Mouse (Mus musculus) liver, adult 2 months (tissue): ENCODE measurements around the gene Blzf1. TPM values are rescaled to one million over a fixed set of nuclear protein-coding genes. Genes with fewer than 3 reads are reported as not detected.

Source experiments
- DNase-seq: peaks from one replicate; pipeline ENCODE4 v3.0.0-alpha.2; 2011; ENCODE audit warnings: low read depth, low spot score; ENCODE audit errors: extremely low read depth
- H3K27ac ChIP-seq: fragments of 200-500 bp; replicated peaks from 2 replicates; pipeline ENCODE4 v1.5.1; 2012; ENCODE audit warnings: low read depth, mild to moderate bottlenecking, control low read depth, inconsistent platforms, low read length; ENCODE audit not compliant: insufficient read depth
- H3K27me3 ChIP-seq: fragments of 200-500 bp; 2 replicates; pipeline ENCODE4 v1.6.1; 2012; ENCODE audit warnings: mild to moderate bottlenecking, moderate library complexity, low read length, inconsistent platforms; ENCODE audit not compliant: control insufficient read depth, insufficient read depth
- H3K36me3 ChIP-seq: fragments of 200-500 bp; 2 replicates; pipeline ENCODE4 v1.6.1; 2012; ENCODE audit warnings: low read length, inconsistent platforms; ENCODE audit not compliant: control insufficient read depth, insufficient read depth
- H3K4me1 ChIP-seq: fragments of 200-500 bp; 2 replicates; pipeline ENCODE4 v1.6.1; 2011; ENCODE audit warnings: low read length; ENCODE audit not compliant: control insufficient read depth, insufficient read depth
- H3K4me3 ChIP-seq: fragments of 200-500 bp; 2 replicates; pipeline ENCODE4 v1.5.1; 2011; ENCODE audit warnings: low read depth, mild to moderate bottlenecking, control low read depth, low read length, moderate library complexity; ENCODE audit not compliant: insufficient read depth
- H3K79me2 ChIP-seq: fragments of 200-500 bp; 2 replicates; pipeline ENCODE4 v1.6.1; 2012; ENCODE audit warnings: inconsistent platforms, mild to moderate bottlenecking, low read length, moderate library complexity; ENCODE audit not compliant: control insufficient read depth, insufficient read depth
- H3K9ac ChIP-seq: fragments of 200-500 bp; 2 replicates; pipeline ENCODE4 v1.6.1; 2012; ENCODE audit warnings: low read depth, mild to moderate bottlenecking, control low read depth, inconsistent platforms, low read length
- CTCF ChIP-seq: fragments of 200-500 bp; IDR thresholded peaks from 2 replicates; pipeline ENCODE4 v1.5.1; 2011; ENCODE audit warnings: low read depth, low read length, control low read depth
- POLR2A ChIP-seq: fragments of 200-500 bp; IDR thresholded peaks from 2 replicates; pipeline ENCODE4 v1.6.1; 2011; ENCODE audit warnings: low read length, control low read depth; ENCODE audit not compliant: insufficient read depth; ENCODE audit errors: extremely low read depth
- WGBS: fragments of 180-500 bp; shearing (Covaris S2); methylation state at CpG from one replicate; pipeline ENCODE4 v1.1.7; 2018; 5-methylcytosine and 5-hydroxymethylcytosine counted together
- polyA plus RNA-seq: library from polyadenylated mRNA; depleted of rRNA; stranded (reverse); fragments of >200 nt; gene quantifications from 2 replicates; pipeline ENCODE4 v1.2.3, GENCODE M21; 2012
- total RNA-seq: library from RNA; depleted of rRNA; stranded (reverse); fragments of >200 nt; gene quantifications from 2 replicates; pipeline ENCODE4 v1.2.3, GENCODE M21; 2014

Blzf1 gene
- total and polyA plus RNA-seq, 2 experiments, result 1.9 to 7.6 TPM

DNA sequence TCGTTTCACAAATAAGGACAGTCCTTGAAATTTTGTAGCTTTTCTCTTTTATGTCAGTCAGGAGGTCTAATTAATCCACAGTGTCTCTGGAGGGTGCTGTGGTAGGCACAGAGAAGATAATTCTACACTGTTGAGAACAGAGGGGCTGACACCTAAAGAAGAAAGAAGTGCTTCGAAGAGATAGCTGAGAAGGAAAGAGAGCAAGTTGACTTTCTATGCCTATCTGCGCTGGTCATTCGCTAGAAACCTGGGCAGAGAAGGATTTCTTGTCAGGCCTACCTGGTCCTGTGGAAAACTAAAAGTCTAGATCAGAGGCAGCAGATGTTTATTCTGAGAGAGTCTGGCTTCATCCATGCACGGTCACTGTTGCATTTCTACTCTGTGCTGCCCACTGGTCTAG is 6.8 kb upstream of the Blzf1 start:
- DNase-seq, result no peak
- no peaks in the 10 kb centered on the region for H3K36me3 ChIP-seq
- no peak for TF ChIP-seq CTCF
- no peak for TF ChIP-seq POLR2A
- H3K9ac ChIP-seq, result no peak overlapping the region
- WGBS, result 93% methylated on average over 5 of the region's 5 CpGs
- H3K27me3 ChIP-seq, result no peaks in the 10 kb centered on the region
- H3K4me1 ChIP-seq, result no peaks in the 10 kb centered on the region
- H3K27ac ChIP-seq, result no peak overlapping the region
- H3K79me2 ChIP-seq, result no peaks in the 10 kb centered on the region
- no peak overlapping the region for H3K4me3 ChIP-seq

DNA sequence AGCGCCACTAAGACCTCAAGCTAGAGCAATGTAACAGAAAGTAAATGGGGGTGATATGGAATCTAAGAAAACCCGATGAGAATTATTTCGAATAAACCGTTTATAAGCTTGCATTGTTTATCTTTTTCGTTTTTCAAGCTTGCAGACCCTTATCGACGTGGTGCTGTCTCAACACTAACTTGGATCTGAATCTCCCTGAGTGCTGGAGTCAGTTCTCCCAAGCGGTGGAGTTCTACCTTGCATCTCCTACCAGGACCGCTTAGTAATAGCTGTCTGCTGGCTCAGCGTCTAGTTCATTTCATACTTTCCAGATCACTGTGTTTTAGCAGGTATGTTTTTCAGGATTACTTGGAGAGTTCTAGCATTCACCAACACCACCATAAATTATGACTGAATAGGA is 633 bp upstream of the Blzf1 start:
- Histone ChIP-seq H3K4me1 (peaks cover 1% of the 10 kb centered on the region), H3K79me2 (peaks cover 3% of the 10 kb centered on the region; the same call in 1 of the 2 replicates), H3K27me3 (no peaks in the 10 kb centered on the region), H3K27ac (no peak overlapping the region), H3K36me3 (0 out of 2 replicates have a peak, but pooled peaks cover 1% of the 10 kb centered on the region), H3K4me3 (peak overlapping the region; percentile 48), H3K9ac (peak overlapping the region; percentile 31; the same call in 1 of the 2 replicates)
- TF ChIP-seq CTCF, result no peak
- WGBS, result 12% methylated on average over 10 of the region's 10 CpGs
- no peak for DNase-seq

DNA sequence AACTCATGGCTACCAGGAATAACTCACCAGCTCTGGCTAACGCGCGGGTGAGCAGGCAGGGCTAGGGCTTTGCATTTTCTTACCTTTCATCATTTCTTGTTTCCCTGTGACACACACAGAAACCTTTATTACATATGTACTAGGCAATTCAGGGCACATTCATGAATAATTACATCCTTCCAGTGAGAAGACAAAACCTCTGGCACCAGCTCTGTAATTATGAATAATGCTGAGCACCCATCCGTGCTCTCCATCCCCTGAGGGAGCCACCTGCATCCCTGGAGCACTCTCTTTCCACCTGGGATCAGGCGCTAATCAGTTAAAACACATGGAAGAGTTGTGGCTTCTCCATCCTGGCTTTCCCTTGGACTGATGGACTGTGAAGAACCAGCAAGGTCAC is 3.5 kb downstream of the Blzf1 start, which contains the start of gene Nme7:
Nme7 (plus strand) TSS at position 301 of the 400 bp plus-strand sequence.
- WGBS, result 92% methylated on average over 5 of the region's 5 CpGs

DNA sequence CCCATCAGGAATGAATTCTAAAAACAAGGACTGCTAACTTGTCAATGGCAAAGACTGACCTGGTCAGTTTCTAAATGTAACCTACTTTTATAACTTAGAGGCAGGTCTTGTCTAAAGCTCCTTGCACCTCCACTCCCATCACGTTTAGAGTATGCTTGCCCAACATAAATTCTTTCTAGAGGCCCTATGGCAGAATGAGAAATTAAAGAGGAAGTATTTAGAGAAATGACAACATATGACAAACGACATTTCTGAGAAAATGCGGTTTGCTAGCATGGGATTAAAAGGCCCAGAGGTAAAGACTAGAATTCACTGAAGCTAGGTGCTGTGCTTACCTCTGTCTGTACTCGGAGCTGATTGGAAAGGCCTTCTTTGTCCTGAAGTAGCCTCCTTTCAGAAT is 5.3 kb downstream of the Blzf1 start:
- no peak overlapping the region for H3K4me3 ChIP-seq
- whole genome bisulfite sequencing, result 87% methylated on average over 4 of the region's 4 CpGs
- peaks cover 3% of the 10 kb centered on the region; the same call in 1 of the 2 replicates for H3K79me2 ChIP-seq
- DNase-seq, result no peak
- peaks cover 34% of the 10 kb centered on the region for H3K36me3 ChIP-seq
- TF ChIP-seq CTCF, result no peak
- no peak for TF ChIP-seq POLR2A
- H3K4me1 ChIP-seq, result no peaks in the 10 kb centered on the region
- no peaks in the 10 kb centered on the region for H3K27me3 ChIP-seq
- no peak overlapping the region for H3K9ac ChIP-seq
- no peak overlapping the region for H3K27ac ChIP-seq

More for the DNA sequence above, 3.5 kb downstream of the Blzf1 start, which contains the start of gene Nme7:
- TF ChIP-seq POLR2A (no peak), CTCF (no peak)
- H3K27ac ChIP-seq, result no peak within 1 kb of the TSS
- no peaks in the 10 kb centered on the region for H3K27me3 ChIP-seq
- H3K9ac ChIP-seq, result no peak within 1 kb of the TSS
- H3K79me2 ChIP-seq, result peaks cover 3% of the 10 kb centered on the region; the same call in 1 of the 2 replicates
- H3K4me3 ChIP-seq, result no peak within 1 kb of the TSS
- H3K36me3 ChIP-seq, result peaks cover 19% of the 10 kb centered on the region
- H3K4me1 ChIP-seq, result peaks cover 1% of the 10 kb centered on the region
- no peak for DNase-seq

DNA sequence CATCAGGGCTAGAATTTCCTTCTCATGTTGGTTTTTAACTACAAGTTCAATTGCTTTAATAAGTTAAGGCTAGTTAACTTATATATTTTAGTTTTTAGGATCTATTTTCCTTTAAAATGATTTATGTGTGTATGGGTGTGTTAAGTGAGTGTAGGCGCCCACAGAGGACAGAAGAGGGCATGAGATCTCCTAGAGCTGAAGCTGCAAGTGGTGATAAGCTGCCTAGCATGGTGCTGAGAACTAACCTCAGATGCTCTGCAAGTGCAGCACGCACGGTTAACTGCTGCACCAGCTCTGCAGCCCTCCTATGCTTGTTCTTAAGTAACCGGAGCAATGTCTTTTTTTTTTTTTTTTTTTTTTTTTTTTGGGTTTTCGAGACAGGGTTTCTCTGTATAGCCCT is 10.8 kb downstream of the Blzf1 start:
- WGBS, result 93% methylated on average over 4 of the region's 5 CpGs
- no peaks in the 10 kb centered on the region for H3K27me3 ChIP-seq
- no peaks in the 10 kb centered on the region for H3K79me2 ChIP-seq
- H3K9ac ChIP-seq, result no peak overlapping the region
- peaks cover 50% of the 10 kb centered on the region for H3K36me3 ChIP-seq
- no peaks in the 10 kb centered on the region for H3K4me1 ChIP-seq
- no peak for DNase-seq
- H3K27ac ChIP-seq, result no peak overlapping the region
- H3K4me3 ChIP-seq, result no peak overlapping the region
- TF ChIP-seq POLR2A, result no peak
- TF ChIP-seq CTCF, result no peak

DNA sequence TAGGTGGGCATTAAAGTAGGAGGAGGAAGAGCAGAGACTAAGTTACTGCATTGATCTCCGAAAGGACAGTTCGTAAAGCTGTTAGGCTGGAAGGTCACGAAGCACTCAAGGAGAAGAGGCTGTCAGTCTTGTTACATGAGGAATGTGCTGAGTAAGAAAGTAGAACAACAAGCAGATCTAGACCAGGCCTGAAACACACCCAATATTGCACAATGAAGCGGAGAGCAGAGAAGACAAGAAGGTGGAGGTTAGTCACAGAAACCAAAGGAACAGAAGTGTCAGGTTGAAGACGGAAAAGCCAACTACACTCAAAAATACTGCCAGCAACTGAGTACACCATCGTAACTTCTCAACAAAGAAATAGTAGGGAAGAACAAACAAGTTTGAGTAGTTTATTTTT is 13.2 kb downstream of the Blzf1 start:
- Histone ChIP-seq H3K4me3 (no peak overlapping the region), H3K9ac (no peak overlapping the region), H3K27me3 (no peaks in the 10 kb centered on the region), H3K36me3 (peaks cover 50% of the 10 kb centered on the region), H3K79me2 (no peaks in the 10 kb centered on the region), H3K27ac (no peak overlapping the region), H3K4me1 (no peaks in the 10 kb centered on the region)
- 90% methylated on average over 6 of the region's 6 CpGs for WGBS
- no peak for TF ChIP-seq POLR2A
- TF ChIP-seq CTCF, result no peak
- DNase-seq, result no peak
